Mouse (Mus musculus) layer of hippocampus, postnatal 10 days (tissue): Measurements from ENCODE around the gene Prl4a1. TPM values are rescaled to one million over a fixed set of nuclear protein-coding genes. Genes with fewer than 3 reads are reported as not detected.
"Not testable (repeated sequence)": the region's sequence is repeated elsewhere in the genome, so short reads cannot be mapped to it uniquely, and the experiment has no call there.

Experiments
- DNase-seq, 2 experiments: peaks; one replicate each; pipeline ENCODE4 v3.0.0; 2021; ENCODE audit warnings: low spot score in 2 of 2
- long read RNA-seq: library from polyadenylated mRNA; stranded (forward); transcript quantifications from one replicate; pipeline ENCODE4 v2.0.0, GENCODE M21; 2023
- total RNA-seq, 2 experiments: library from RNA; stranded (reverse); gene quantifications; 2 replicates each; pipeline ENCODE4 v1.2.3; 2021

Gene Prl4a1
- not detected for total RNA-seq
- long read RNA-seq: 0 reads

GRCm38 (mm10) chr13:28015912-28016311 lies at the start of gene Prl4a1:
Gene Prl4a1 (plus strand): TSS chr13:28016212.
- no peak for DNase-seq

GRCm38 (mm10) chr13:27972931-27973330 lies 43.1 kb upstream of the Prl4a1 start:
- no peak for DNase-seq

GRCm38 (mm10) chr13:27974281-27974680 lies 41.7 kb upstream of the Prl4a1 start:
- not testable (repeated sequence) for DNase-seq

GRCm38 (mm10) chr13:27977646-27978045 lies 38.4 kb upstream of the Prl4a1 start:
- DNase-seq: no peak

- not testable (repeated sequence) for DNase-seq
These were observed 19.5 kb upstream of the Prl4a1 start for GRCm38 (mm10) chr13:27996557-27996956.

GRCm38 (mm10) chr13:28029330-28029729 lies 13.3 kb downstream of the Prl4a1 start:
- no peak for DNase-seq

- no peak for DNase-seq
These were observed 53.3 kb downstream of the Prl4a1 start for GRCm38 (mm10) chr13:28069315-28069714.

Other genes with a start within 250 kb of the Prl4a1 start
- not detected for gene Prl7c1, start 235.4 kb upstream of the Prl4a1 start, total RNA-seq
- gene Prl2a1, start 214.6 kb upstream of the Prl4a1 start, total RNA-seq: not detected
- not detected for gene Prl2c1, start 166.9 kb upstream of the Prl4a1 start, total RNA-seq
- gene Prl5a1, start 126.3 kb downstream of the Prl4a1 start, total RNA-seq: not detected
- 100 to 1,000 TPM; 102 to 124 TPM for gene Gm11361, start 241.3 kb downstream of the Prl4a1 start, total RNA-seq